11 mouse cellular contexts compared by ENCODE assay signal in genomic region chr6:140888610-140889009, GRCm38 (mm10).
DNase-seq lines count a peak whose midpoint lies in the region; ATAC-seq and TF ChIP-seq lines count a peak whose summit lies in the region.
"Had no signal": no experiment of that assay in that cellular context is flagged by ENCODE, and none has a peak within 500 bp of the region (broad histone marks: within the 10 kb centered on the region; RNA-seq: fewer than 3 reads in every experiment).

No protein-coding gene starts in this region.

- H3K36me3 ChIP-seq in heart, embryonic 12.5 days: no peaks in the 10 kb centered on the region
- H3K36me3 ChIP-seq in lung, embryonic 16.5 days (ENCODE audit: control insufficient read depth, insufficient read depth, low read length): no peaks in the 10 kb centered on the region
- H3K36me3 ChIP-seq in hindbrain, postnatal 0 days (ENCODE audit: insufficient read depth, low read length): no peaks in the 10 kb centered on the region

- H3K9me3 ChIP-seq in heart, embryonic 12.5 days (replicated peaks): no peaks in the 10 kb centered on the region
- no peaks in the 10 kb centered on the region for H3K9me3 ChIP-seq in lung, embryonic 16.5 days (ENCODE audit: control insufficient read depth, low read length)
- H3K9me3 ChIP-seq in hindbrain, postnatal 0 days (ENCODE audit: low read length): no peaks in the 10 kb centered on the region

- no peak overlapping the region for H3K27ac ChIP-seq in heart, embryonic 12.5 days (ENCODE audit: poor library complexity, severe bottlenecking)
- no peak overlapping the region for H3K27ac ChIP-seq in lung, embryonic 16.5 days (ENCODE audit: low read length)
- H3K27ac ChIP-seq in hindbrain, postnatal 0 days: no peak overlapping the region

- ATAC-seq in heart, embryonic 12.5 days (ENCODE audit: insufficient number of reproducible peaks, low FRiP score): no peak
- 0 out of 2 replicates have a peak, but pooled peaks have one; percentile 31 for ATAC-seq in lung, embryonic 16.5 days (ENCODE audit: low read depth)
- ATAC-seq in hindbrain, postnatal 0 days: peak; percentile 45; the same call in 1 of the 2 replicates

- H3K4me2 ChIP-seq in heart, embryonic 12.5 days: peak overlapping the region; percentile 53
- H3K4me2 ChIP-seq in lung, embryonic 16.5 days (ENCODE audit: low read depth, low read length): no peak overlapping the region
- H3K4me2 ChIP-seq in hindbrain, postnatal 0 days (ENCODE audit: low read depth, low read length): 0 out of 2 replicates have a peak overlapping the region, but pooled peaks have one; percentile 10

- 21% methylated on average over 11 of the region's 11 CpGs for WGBS in heart, embryonic 12.5 days
- WGBS in lung, embryonic 16.5 days: 16% methylated on average over 11 of the region's 11 CpGs
- WGBS in hindbrain, postnatal 0 days: 52% methylated on average over 11 of the region's 11 CpGs

- no peaks in the 10 kb centered on the region for H3K4me1 ChIP-seq in heart, embryonic 12.5 days (replicated peaks)
- 0 out of 2 replicates have a peak, but pooled peaks cover 3% of the 10 kb centered on the region for H3K4me1 ChIP-seq in lung, embryonic 16.5 days (replicated peaks; ENCODE audit: control insufficient read depth, insufficient read depth, low read length)
- H3K4me1 ChIP-seq in hindbrain, postnatal 0 days (ENCODE audit: insufficient read depth, low read length): 0 out of 2 replicates have a peak, but pooled peaks cover 4% of the 10 kb centered on the region

- no peak for DNase-seq in heart, adult 8-10 months (ENCODE audit: low spot score)
- DNase-seq in lung, postnatal 25 days (ENCODE audit: low spot score): no peak
- DNase-seq in hindbrain, postnatal 0 days (ENCODE audit: low spot score): peak; percentile 32
- no peak for DNase-seq in spleen, postnatal 10 days (ENCODE audit: low spot score in 2 of 2)
- no peak for DNase-seq in layer of hippocampus, adult 9-10 months (ENCODE audit: low spot score)
- DNase-seq in right cerebral cortex, postnatal 25 days: no peak
- DNase-seq: gastrocnemius, postnatal 14 days; lung, adult 18-20 months; right cerebral cortex, postnatal 14 days had no signal

- no peaks in the 10 kb centered on the region for H3K27me3 ChIP-seq in heart, embryonic 12.5 days (replicated peaks)
- no peaks in the 10 kb centered on the region for H3K27me3 ChIP-seq in lung, embryonic 16.5 days (ENCODE audit: control insufficient read depth, insufficient read depth, low read depth, low read length)
- no peaks in the 10 kb centered on the region for H3K27me3 ChIP-seq in hindbrain, postnatal 0 days (ENCODE audit: insufficient read depth, low read length)

- H3K4me3 ChIP-seq in heart, embryonic 12.5 days: no peak overlapping the region
- H3K4me3 ChIP-seq in lung, embryonic 16.5 days (ENCODE audit: low read length): no peak overlapping the region
- H3K4me3 ChIP-seq in hindbrain, postnatal 0 days (ENCODE audit: low read length): no peak overlapping the region

- H3K9ac ChIP-seq in heart, embryonic 12.5 days: no peak overlapping the region
- no peak overlapping the region for H3K9ac ChIP-seq in lung, embryonic 16.5 days (ENCODE audit: low read length)
- H3K9ac ChIP-seq in hindbrain, postnatal 0 days (replicated peaks; ENCODE audit: low read length): no peak overlapping the region

- no peak for TF ChIP-seq CTCF in hindbrain, postnatal 0 days (IDR thresholded peaks at IDR 0.05; ENCODE audit: low read depth)
